Mouse (Mus musculus) megakaryocyte, embryonic 14.5 days (primary cell): ENCODE measurements around the gene Nr2f1.

ENCODE experiments used
- FLI1 ChIP-seq: IDR thresholded peaks from 2 replicates; pipeline ENCODE4 v1.6.1; 2012; ENCODE audit warnings: low read length, inconsistent platforms, mixed read lengths
- GATA1 ChIP-seq: IDR thresholded peaks from 3 replicates; pipeline ENCODE4 v1.6.1; 2012; ENCODE audit warnings: mixed read lengths, low read length, inconsistent platforms, borderline replicate concordance

GRCm38 (mm10) chr13:78177381-78177950, 22.1 kb downstream of the Nr2f1 start:
- TF ChIP-seq GATA1: no peak
- no peak for TF ChIP-seq FLI1
